Mouse (Mus musculus) gastrocnemius, adult 8-10 months (tissue): Measurements from ENCODE around the gene Fbxl19. TPM values are rescaled to one million over a fixed set of nuclear protein-coding genes. Genes with fewer than 3 reads are reported as not detected.
A peak's percentile ranks its signal among the peaks of the same experiment; 100 is the strongest.

ENCODE experiments used
- DNase-seq, 2 experiments: peaks; one replicate each; pipeline ENCODE4 v3.0.0; 2022; ENCODE audit warnings: low spot score in 2 of 2
- microRNA-seq: library from miRNA; unstranded; fragments of <30 nt; microRNA quantifications from one replicate; pipeline ENCODE4 v1.2.0, GENCODE M21; 2022
- total RNA-seq, 4 experiments: library from RNA; stranded (reverse); gene quantifications; 2 replicates each; pipeline ENCODE4 v1.2.4; 2022

Fbxl19 gene
- total RNA-seq, 4 experiments from 2014 or later = 0.92 to 1.6 (median 1.1) TPM

GRCm38 (mm10) chr7:127800435-127801009 lies 56.2 kb downstream of the Fbxl19 start, which contains the start of gene Hsd3b7:
Hsd3b7 (plus strand) TSS chr7:127800604.
- DNase-seq = peak; percentile 85 to 87

- DNase-seq = no peak
Measured at GRCm38 (mm10) chr7:127801010-127801621, 56.8 kb downstream of the Fbxl19 start.

DNA sequence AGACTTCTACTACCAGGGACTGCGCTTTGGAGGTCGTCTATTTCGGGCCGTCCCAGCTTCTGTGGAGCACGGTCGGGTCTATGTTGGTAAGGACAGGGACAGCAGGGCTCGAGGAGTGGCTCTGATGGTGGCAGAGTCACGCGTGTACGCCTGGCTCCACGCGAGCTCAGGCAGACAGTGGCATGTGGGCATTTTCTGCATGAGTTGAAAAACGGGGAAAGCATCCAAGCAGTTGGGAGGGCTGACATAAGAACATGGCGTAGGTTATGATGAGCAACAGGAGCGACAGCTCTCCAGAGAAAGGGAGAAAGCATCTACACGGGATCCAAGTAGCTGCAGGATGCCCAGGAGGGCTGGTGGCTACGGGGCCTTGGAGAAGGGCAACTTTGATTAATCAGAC lies 58.0 kb downstream of the Fbxl19 start:
- DNase-seq = no peak

DNA sequence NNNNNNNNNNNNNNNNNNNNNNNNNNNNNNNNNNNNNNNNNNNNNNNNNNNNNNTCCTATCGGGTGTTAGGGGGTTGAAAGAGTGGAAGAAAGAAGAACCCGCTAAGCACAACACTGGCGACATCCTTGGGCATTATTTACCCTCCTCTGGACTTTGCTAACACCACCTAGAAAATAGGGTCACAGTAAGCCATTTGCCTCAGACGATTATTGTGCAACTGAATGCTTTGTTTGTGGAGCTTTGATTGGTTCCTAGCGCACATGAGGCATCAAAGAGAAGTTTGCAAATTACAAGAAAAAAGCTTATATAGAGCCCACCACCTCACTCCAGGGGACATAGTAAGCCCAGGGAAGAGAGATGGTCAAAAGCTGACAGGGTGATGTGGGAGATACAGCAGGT lies 64.5 kb downstream of the Fbxl19 start:
- no peak for DNase-seq

DNA sequence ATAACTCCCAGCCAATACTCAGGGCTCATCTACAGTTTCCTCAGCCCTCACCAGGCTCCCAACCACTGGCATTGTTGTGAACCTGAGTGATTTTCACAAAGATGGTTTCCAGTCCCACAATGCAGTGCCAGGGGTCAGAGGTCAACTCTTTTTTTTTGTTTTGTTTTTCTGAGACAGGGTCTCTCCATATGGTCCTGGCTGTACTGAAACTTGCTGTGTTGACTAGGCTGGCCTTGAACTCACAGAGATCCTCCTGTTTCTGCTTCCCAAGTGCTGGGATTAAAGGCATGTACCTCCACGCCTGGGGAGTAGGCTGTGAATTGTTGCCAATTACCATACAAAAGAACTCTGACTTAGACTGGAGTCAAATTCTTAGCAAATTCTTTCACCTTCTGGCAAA lies 65.5 kb downstream of the Fbxl19 start:
- no peak for DNase-seq

DNA sequence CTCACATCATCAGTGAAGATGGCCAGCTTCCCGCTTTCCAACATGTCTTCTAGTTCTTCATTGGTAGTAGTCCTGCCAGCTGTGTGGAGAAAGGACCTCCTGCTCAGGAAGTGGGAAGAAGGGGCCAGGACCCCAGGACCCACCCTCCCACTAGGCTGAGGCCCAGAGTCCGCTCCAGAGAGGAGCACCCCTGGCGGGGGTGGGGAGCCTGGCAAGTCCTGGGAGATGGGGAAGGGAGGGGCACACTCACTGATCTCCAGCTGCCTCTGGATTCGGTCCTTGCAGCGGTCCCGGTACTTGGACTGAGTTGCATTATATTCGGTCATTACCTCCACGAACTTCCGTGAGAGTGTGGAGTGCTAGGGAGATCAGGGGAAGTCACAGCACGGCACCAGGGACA lies 66.3 kb downstream of the Fbxl19 start:
- no peak for DNase-seq

GRCm38 (mm10) chr7:127811240-127811639 lies 66.9 kb downstream of the Fbxl19 start:
- no peak for DNase-seq

GRCm38 (mm10) chr7:127812292-127812691 lies 67.9 kb downstream of the Fbxl19 start:
- no peak for DNase-seq

DNA sequence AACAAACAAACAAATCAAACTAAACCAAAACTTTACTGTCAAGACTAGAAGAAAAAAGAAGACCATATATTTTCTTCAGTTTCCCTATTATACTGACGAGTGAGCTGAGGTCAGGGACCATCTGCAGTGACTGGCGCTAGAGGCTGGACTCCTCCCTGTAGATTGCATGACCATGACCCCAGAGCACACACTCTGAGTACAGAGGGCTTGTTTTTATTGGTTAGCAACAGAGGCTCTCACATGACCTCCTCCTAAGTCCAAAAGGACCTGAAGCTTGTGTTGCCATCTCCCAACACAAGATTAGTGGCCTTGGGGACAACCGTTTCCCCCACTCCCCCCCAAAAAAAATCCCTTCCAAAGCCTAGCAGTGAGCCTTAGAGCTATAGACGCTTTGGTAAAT lies 69.5 kb downstream of the Fbxl19 start:
- no peak for DNase-seq

- DNase-seq = peak; percentile 80 to 85
Measured at GRCm38 (mm10) chr7:127814241-127814921, 70.0 kb downstream of the Fbxl19 start.

- DNase-seq = no peak
Measured at GRCm38 (mm10) chr7:127815116-127815665, 70.8 kb downstream of the Fbxl19 start.

DNA sequence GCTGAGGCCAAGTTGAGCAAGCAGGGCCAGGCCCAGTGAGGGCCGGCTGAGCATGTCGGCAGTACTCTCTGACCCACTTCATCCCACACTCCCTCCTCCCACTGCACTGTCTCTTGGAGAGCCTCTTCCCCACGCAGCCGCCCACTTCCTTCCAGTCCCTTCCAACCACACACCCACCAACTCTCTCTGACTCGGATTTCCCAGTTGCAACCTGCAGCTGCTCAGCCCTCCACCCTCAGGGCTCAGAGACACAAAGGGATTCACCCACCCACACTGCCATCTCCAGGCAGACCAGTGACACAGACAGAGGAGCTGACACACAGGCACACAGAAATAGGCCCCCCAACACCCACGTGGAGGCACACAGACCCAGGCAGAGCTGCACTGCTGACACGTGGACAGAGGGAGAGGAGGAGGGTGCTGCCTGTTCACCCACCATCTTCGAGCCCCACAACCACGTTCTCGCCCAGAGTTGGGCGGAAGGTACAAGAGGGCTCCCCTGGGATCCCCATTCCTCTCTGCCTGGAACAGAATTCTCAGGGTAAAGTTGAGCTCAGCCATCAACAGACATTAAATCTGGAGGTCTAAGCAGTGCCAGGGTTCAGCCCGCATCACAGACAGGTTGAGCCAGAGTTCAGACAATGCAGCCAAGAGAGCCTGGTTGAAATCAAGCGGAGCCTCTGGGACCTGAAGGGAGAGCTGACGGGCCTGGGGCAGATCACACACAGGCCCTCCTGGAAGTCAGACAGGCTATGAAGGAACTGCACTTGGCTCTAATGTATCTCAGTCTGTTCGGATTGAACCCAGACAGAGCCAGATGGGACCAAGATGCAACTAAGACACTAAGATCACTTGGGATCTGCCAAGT lies 71.8 kb downstream of the Fbxl19 start:
- peak; percentile 43 to 50 for DNase-seq

GRCm38 (mm10) chr7:127817053-127817452 lies 72.7 kb downstream of the Fbxl19 start:
- DNase-seq = no peak

DNA sequence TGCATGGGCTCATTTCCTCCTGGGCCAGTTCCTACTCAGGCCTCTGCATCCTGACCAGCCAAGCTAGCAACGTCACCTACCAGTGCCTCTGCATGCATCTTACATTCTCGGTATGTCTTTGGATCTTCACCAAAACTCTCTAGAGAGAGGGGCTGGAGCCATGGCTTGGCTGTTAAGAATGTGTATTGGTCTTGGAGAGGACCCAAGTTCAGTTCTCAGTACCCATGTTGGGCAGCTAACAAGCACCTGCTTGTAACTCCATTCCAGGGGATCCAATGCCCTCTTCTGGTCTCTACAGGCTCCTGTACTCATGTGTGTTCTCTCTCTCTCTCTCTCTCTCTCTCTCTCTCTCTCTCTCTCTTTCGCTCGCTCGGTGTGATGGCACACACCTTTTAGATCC lies 73.4 kb downstream of the Fbxl19 start:
- DNase-seq = no peak

Small RNA genes within 50 kb of the gene (microRNA-seq; reads per million reads assigned to microRNA genes)
- not detected for gene Mir762

Other genes with a start within 250 kb of the Fbxl19 start
- gene Srcap, start 232.6 kb upstream of the Fbxl19 start, total RNA-seq = 10 to 100 TPM; 44.3 to 52.4 (median 48.6) TPM
- 1 to 10 TPM; 4.4 to 8.0 (median 5.5) TPM for gene Gm42715, start 225.0 kb upstream of the Fbxl19 start, total RNA-seq
- gene Tmem265, start 183.2 kb upstream of the Fbxl19 start, total RNA-seq = not detected
- 10 to 100 TPM in 1 of 4 experiments, 1 to 10 TPM in 3; 8.0 to 10.6 (median 8.4) TPM for gene Phkg2, start 171.2 kb upstream of the Fbxl19 start, total RNA-seq
- 1 to 10 TPM; 2.0 to 2.6 (median 2.2) TPM for gene Ccdc189, start 155.9 kb upstream of the Fbxl19 start, total RNA-seq
- 10 to 100 TPM; 28.6 to 32.3 (median 30.6) TPM for gene Rnf40, start 155.8 kb upstream of the Fbxl19 start, total RNA-seq
- 1 to 10 TPM; 6.8 to 7.8 (median 7.4) TPM for gene Zfp629, start 128.7 kb upstream of the Fbxl19 start, total RNA-seq
- gene Bcl7c, start 35.6 kb upstream of the Fbxl19 start, total RNA-seq = 10 to 100 TPM; 33.5 to 36.0 (median 34.1) TPM
- 10 to 100 TPM; 15.2 to 20.3 (median 17.1) TPM for gene Ctf1, start 31.8 kb upstream of the Fbxl19 start, total RNA-seq
- not detected for gene Ctf2, start 12.4 kb upstream of the Fbxl19 start, total RNA-seq
- 10 to 100 TPM; 12.2 to 13.6 (median 12.9) TPM for gene Orai3, start 25.3 kb downstream of the Fbxl19 start, total RNA-seq
- gene Setd1a, start 32.1 kb downstream of the Fbxl19 start, total RNA-seq = 10 to 100 TPM; 16.4 to 22.8 (median 18.6) TPM
- gene Gm49388, start 41.1 kb downstream of the Fbxl19 start, total RNA-seq = 1 to 10 TPM; 1.6 to 2.3 (median 2.1) TPM
- gene Hsd3b7, start 56.1 kb downstream of the Fbxl19 start, total RNA-seq = 1 to 10 TPM; 1.5 to 4.2 (median 1.9) TPM
- gene Stx4a, start 79.8 kb downstream of the Fbxl19 start, total RNA-seq = 10 to 100 TPM; 44.5 to 64.1 (median 50.8) TPM
- gene Stx1b, start 80.0 kb downstream of the Fbxl19 start, total RNA-seq = 1 to 10 TPM in 1 of 4 experiments, under 1 TPM in 3; 0.53 to 1.0 (median 0.75) TPM
- 10 to 100 TPM; 12.2 to 14.5 (median 14.0) TPM for gene Zfp646, start 131.7 kb downstream of the Fbxl19 start, total RNA-seq
- 1 to 10 TPM; 3.1 to 4.6 (median 4.5) TPM for gene Zfp668, start 132.3 kb downstream of the Fbxl19 start, total RNA-seq
- 1 to 10 TPM; 1.5 to 1.8 (median 1.7) TPM for gene Prss53, start 146.4 kb downstream of the Fbxl19 start, total RNA-seq
- gene Gm21974, start 150.9 kb downstream of the Fbxl19 start, total RNA-seq = not detected
- gene Vkorc1, start 151.1 kb downstream of the Fbxl19 start, total RNA-seq = 1 to 10 TPM; 5.3 to 9.9 (median 8.6) TPM
- 100 to 1,000 TPM; 163 to 190 (median 180) TPM for gene Bckdk, start 159.5 kb downstream of the Fbxl19 start, total RNA-seq
- gene Kat8, start 168.0 kb downstream of the Fbxl19 start, total RNA-seq = 10 to 100 TPM; 20.8 to 30.8 (median 23.0) TPM
- gene Prss8, start 185.6 kb downstream of the Fbxl19 start, total RNA-seq = not detected
- 1 to 10 TPM; 5.7 to 8.9 (median 7.9) TPM for gene Prss36, start 202.2 kb downstream of the Fbxl19 start, total RNA-seq
- 10 to 100 TPM; 52.0 to 94.3 (median 70.5) TPM for gene Fus, start 222.9 kb downstream of the Fbxl19 start, total RNA-seq
- gene Pycard, start 249.3 kb downstream of the Fbxl19 start, total RNA-seq = under 1 TPM in 3 of 4 experiments, not detected in 1; 0.21 to 0.75 (median 0.43) TPM